ENCODE assay signal across 14 mouse cellular contexts in the genomic region with DNA sequence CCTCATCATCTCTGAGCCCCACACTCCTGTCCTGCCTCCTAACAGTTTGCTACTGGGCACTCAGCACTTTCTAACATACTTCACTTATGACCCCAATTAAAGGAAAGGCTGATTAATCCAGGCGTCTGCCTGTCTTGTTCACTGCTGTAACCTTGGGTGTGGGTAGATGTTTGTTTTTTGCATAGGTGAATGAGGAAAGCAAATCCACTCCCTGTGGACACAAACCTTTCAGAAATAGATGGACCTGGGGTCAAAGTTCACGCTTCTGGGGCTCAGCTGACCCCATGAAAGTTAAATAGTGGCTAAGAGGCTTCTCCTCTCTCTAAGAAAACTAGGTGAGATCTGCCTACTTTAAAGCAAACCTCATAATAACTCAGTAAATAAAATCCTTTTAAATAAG. TPM values are rescaled to one million over a fixed set of nuclear protein-coding genes. Genes with fewer than 3 reads are reported as not detected.
DNase-seq lines count a peak whose midpoint lies in the region; ATAC-seq and TF ChIP-seq lines count a peak whose summit lies in the region.
"Had no signal": no experiment of that assay in that cellular context is flagged by ENCODE, and none has a peak within 500 bp of the region (broad histone marks: within the 10 kb centered on the region; RNA-seq: fewer than 3 reads in every experiment).

No protein-coding gene starts in this region.

- H3K27me3 ChIP-seq in heart, embryonic 13.5 days (replicated peaks), result no peaks in the 10 kb centered on the region
- no peaks in the 10 kb centered on the region for H3K27me3 ChIP-seq in intestine, embryonic 16.5 days (replicated peaks; ENCODE audit: control insufficient read depth, insufficient read depth, low read length)
- H3K27me3 ChIP-seq in kidney, postnatal 0 days (ENCODE audit: insufficient read depth, low read length), result no peaks in the 10 kb centered on the region
- H3K27me3 ChIP-seq in liver, embryonic 16.5 days (ENCODE audit: control insufficient read depth, insufficient read depth, low read depth, low read length), result no peaks in the 10 kb centered on the region
- H3K27me3 ChIP-seq: hindbrain, embryonic 12.5 days; midbrain, embryonic 15.5 days had no signal

- DNase-seq in heart, adult 11 months, result no peak
- DNase-seq in kidney, postnatal 0 days (ENCODE audit: low spot score), result no peak
- DNase-seq in layer of hippocampus, adult 11-12 months (ENCODE audit: low spot score), result no peak
- no peak for DNase-seq in layer of hippocampus, postnatal 36 days
- no peak for DNase-seq in right cerebral cortex, adult 2 months (ENCODE audit: low spot score in 2 of 2)
- DNase-seq: cerebellum, adult 9-10 months had no signal

- 74% methylated on average over 2 of the region's 2 CpGs for WGBS in heart, embryonic 13.5 days
- 47% methylated on average over 2 of the region's 2 CpGs for WGBS in intestine, embryonic 16.5 days
- 52% methylated on average over 2 of the region's 2 CpGs for WGBS in kidney, postnatal 0 days
- 70% methylated on average over 2 of the region's 2 CpGs for WGBS in liver, embryonic 16.5 days (ENCODE audit: insufficient replicate concordance)

- H3K4me3 ChIP-seq in heart, embryonic 13.5 days, result no peak overlapping the region
- H3K4me3 ChIP-seq in intestine, embryonic 16.5 days (ENCODE audit: low read length), result no peak overlapping the region
- H3K4me3 ChIP-seq in kidney, postnatal 0 days (replicated peaks; ENCODE audit: low read depth, low read length), result no peak overlapping the region
- peak overlapping the region; percentile 18 for H3K4me3 ChIP-seq in liver, embryonic 16.5 days (ENCODE audit: low read depth, low read length)
- H3K4me3 ChIP-seq: forebrain, embryonic 13.5 days; heart, adult 2 months; hindbrain, embryonic 12.5 days; midbrain, embryonic 15.5 days; neural tube, embryonic 13.5 days had no signal

- 0 out of 2 replicates have a peak overlapping the region, but pooled peaks have one; percentile 24 for H3K9ac ChIP-seq in heart, embryonic 13.5 days
- H3K9ac ChIP-seq in intestine, embryonic 16.5 days (ENCODE audit: low read depth, low read length), result no peak overlapping the region
- H3K9ac ChIP-seq in kidney, postnatal 0 days (ENCODE audit: low read depth, low read length), result no peak overlapping the region
- H3K9ac ChIP-seq in liver, embryonic 16.5 days (ENCODE audit: low read depth, low read length), result no peak overlapping the region
- H3K9ac ChIP-seq: forebrain, embryonic 13.5 days; hindbrain, embryonic 12.5 days; midbrain, embryonic 15.5 days; neural tube, embryonic 13.5 days had no signal

- no peak overlapping the region for H3K27ac ChIP-seq in heart, embryonic 13.5 days (replicated peaks)
- H3K27ac ChIP-seq in intestine, embryonic 16.5 days (ENCODE audit: low read length), result peak overlapping the region; percentile 63
- peak overlapping the region; percentile 8; the same call in 1 of the 2 replicates for H3K27ac ChIP-seq in kidney, postnatal 0 days
- H3K27ac ChIP-seq in liver, embryonic 16.5 days (ENCODE audit: low read length), result peak overlapping the region; percentile 69
- H3K27ac ChIP-seq: forebrain, embryonic 13.5 days; heart, adult 2 months; hindbrain, embryonic 12.5 days; midbrain, embryonic 15.5 days; neural tube, embryonic 13.5 days had no signal

- no peak for ATAC-seq in heart, embryonic 13.5 days (ENCODE audit: extremely low read depth, insufficient number of reproducible peaks, low FRiP score, low TSS enrichment)
- peak; percentile 22 for ATAC-seq in intestine, embryonic 16.5 days
- peak; percentile 27 for ATAC-seq in kidney, postnatal 0 days (replicated peaks; ENCODE audit: low FRiP score, low read depth)
- peak; percentile 43 for ATAC-seq in liver, embryonic 16.5 days (ENCODE audit: low read depth)
- ATAC-seq: midbrain, embryonic 15.5 days had no signal

- TF ChIP-seq CTCF in kidney, postnatal 0 days (IDR thresholded peaks at IDR 0.05; ENCODE audit: low read depth), result no peak

- H3K4me1 ChIP-seq in heart, embryonic 13.5 days, result peaks cover 7% of the 10 kb centered on the region
- peaks cover 31% of the 10 kb centered on the region for H3K4me1 ChIP-seq in intestine, embryonic 16.5 days (ENCODE audit: control insufficient read depth, insufficient read depth, low read length)
- peaks cover 8% of the 10 kb centered on the region for H3K4me1 ChIP-seq in kidney, postnatal 0 days (replicated peaks; ENCODE audit: insufficient read depth, low read length)
- peaks cover 55% of the 10 kb centered on the region for H3K4me1 ChIP-seq in liver, embryonic 16.5 days (ENCODE audit: control insufficient read depth, low read depth, low read length)
- H3K4me1 ChIP-seq: midbrain, embryonic 15.5 days had no signal

- H3K9me3 ChIP-seq in heart, embryonic 13.5 days, result no peaks in the 10 kb centered on the region
- no peaks in the 10 kb centered on the region for H3K9me3 ChIP-seq in intestine, embryonic 16.5 days (ENCODE audit: control insufficient read depth, low read length)
- no peaks in the 10 kb centered on the region for H3K9me3 ChIP-seq in kidney, postnatal 0 days (replicated peaks; ENCODE audit: low read length)
- H3K9me3 ChIP-seq in liver, embryonic 16.5 days (replicated peaks; ENCODE audit: control insufficient read depth, low read length), result no peaks in the 10 kb centered on the region
- H3K9me3 ChIP-seq: forebrain, embryonic 13.5 days; hindbrain, embryonic 12.5 days; midbrain, embryonic 15.5 days; neural tube, embryonic 13.5 days had no signal

- H3K4me2 ChIP-seq in heart, embryonic 13.5 days, result 0 out of 2 replicates have a peak overlapping the region, but pooled peaks have one; percentile 20
- H3K4me2 ChIP-seq in intestine, embryonic 16.5 days (ENCODE audit: low read depth, low read length), result peak overlapping the region; percentile 37; the same call in 1 of the 2 replicates
- H3K4me2 ChIP-seq in kidney, postnatal 0 days (ENCODE audit: low read length), result 0 out of 2 replicates have a peak overlapping the region, but pooled peaks have one; percentile 23
- peak overlapping the region; percentile 32 for H3K4me2 ChIP-seq in liver, embryonic 16.5 days (ENCODE audit: low read depth, low read length)
- H3K4me2 ChIP-seq: forebrain, embryonic 13.5 days; midbrain, embryonic 15.5 days; neural tube, embryonic 13.5 days had no signal

- H3K36me3 ChIP-seq in heart, embryonic 13.5 days, result peaks cover 51% of the 10 kb centered on the region
- H3K36me3 ChIP-seq in intestine, embryonic 16.5 days (ENCODE audit: control insufficient read depth, insufficient read depth, low read length), result 0 out of 2 replicates have a peak, but pooled peaks cover 4% of the 10 kb centered on the region
- 0 out of 2 replicates have a peak, but pooled peaks cover 3% of the 10 kb centered on the region for H3K36me3 ChIP-seq in kidney, postnatal 0 days (ENCODE audit: insufficient read depth, low read length)
- H3K36me3 ChIP-seq in liver, embryonic 16.5 days (ENCODE audit: control insufficient read depth, insufficient read depth), result peaks cover 59% of the 10 kb centered on the region

RNA-seq across cellular contexts. Expression of a gene that starts 18.7 kb away (rescaled TPM):
- polyA plus RNA-seq in heart, embryonic 13.5 days (2015; fragmentation: Nextera tagmentation; extraction: Ambion mirVana), result 120 and 145 TPM in 2 replicates
- 379 and 381 TPM in 2 replicates for polyA plus RNA-seq in intestine, embryonic 16.5 days (2015; fragmentation: Nextera tagmentation; extraction: Ambion mirVana)
- 102 and 104 TPM in 2 replicates for polyA plus RNA-seq in kidney, postnatal 0 days (2015; fragmentation: Nextera tagmentation; extraction: Ambion mirVana)
- 316 and 338 TPM in 2 replicates for polyA plus RNA-seq in liver, embryonic 16.5 days (2015; fragmentation: Nextera tagmentation; extraction: Ambion mirVana)
- 10 to 100 TPM; 68.7 to 70.9 TPM for total RNA-seq in layer of hippocampus, postnatal 36 days (2021)

RNA-seq across cellular contexts. Expression of a gene that starts 25.2 kb away (rescaled TPM):
- polyA plus RNA-seq in heart, embryonic 13.5 days (2015; fragmentation: Nextera tagmentation; extraction: Ambion mirVana), result 28.0 and 28.4 TPM in 2 replicates
- polyA plus RNA-seq in intestine, embryonic 16.5 days (2015; fragmentation: Nextera tagmentation; extraction: Ambion mirVana), result 204 and 245 TPM in 2 replicates
- polyA plus RNA-seq in kidney, postnatal 0 days (2015; fragmentation: Nextera tagmentation; extraction: Ambion mirVana), result 54.3 and 64.6 TPM in 2 replicates
- 74.4 and 75.8 TPM in 2 replicates for polyA plus RNA-seq in liver, embryonic 16.5 days (2015; fragmentation: Nextera tagmentation; extraction: Ambion mirVana)
- 10 to 100 TPM; 20.1 to 24.5 TPM for total RNA-seq in layer of hippocampus, postnatal 36 days (2021)
